ENCODE assay signal across 14 mouse cellular contexts in genomic region chr11:71435745-71436144, GRCm38 (mm10).
DNase-seq lines count a peak whose midpoint lies in the region; ATAC-seq and TF ChIP-seq lines count a peak whose summit lies in the region.
"Had no signal": no experiment of that assay in that cellular context is flagged by ENCODE, and none has a peak within 500 bp of the region (broad histone marks: within the 10 kb centered on the region; RNA-seq: fewer than 3 reads in every experiment).

No protein-coding gene starts in this region.

- ATAC-seq in hindbrain, embryonic 11.5 days (ENCODE audit: low FRiP score) = no peak
- ATAC-seq in forebrain, embryonic 14.5 days = no peak
- ATAC-seq: intestine, embryonic 16.5 days had no signal

- no peak for DNase-seq in hindbrain, embryonic 10.5 days (ENCODE audit: low spot score)
- no peak for DNase-seq in hindbrain, embryonic 11.5 days (ENCODE audit: low spot score)
- DNase-seq in brain, adult 2 months (ENCODE audit: low read depth, low spot score) = peak; percentile 79
- DNase-seq in forebrain, embryonic 14.5 days (ENCODE audit: low spot score) = no peak
- DNase-seq in thymus, postnatal 36 days = no peak
- DNase-seq in thymus, postnatal 4 days = no peak
- DNase-seq: adrenal gland, postnatal 25 days; layer of hippocampus, adult 9-11 months; lung, postnatal 4 days; thymus, postnatal 25 days had no signal

- H3K27ac ChIP-seq in hindbrain, embryonic 10.5 days = 0 out of 2 replicates have a peak overlapping the region, but pooled peaks have one; percentile 29
- H3K27ac ChIP-seq in hindbrain, embryonic 11.5 days (ENCODE audit: low read depth, low read length) = no peak overlapping the region
- peak overlapping the region; percentile 58; the same call in 1 of the 2 replicates for H3K27ac ChIP-seq in forebrain, embryonic 14.5 days (ENCODE audit: low read depth, low read length)
- H3K27ac ChIP-seq in olfactory bulb, adult 2 months (ENCODE audit: insufficient read depth, low read depth, low read length) = peak overlapping the region; percentile 71; the same call in 1 of the 2 replicates
- H3K27ac ChIP-seq: kidney, postnatal 0 days; limb, embryonic 12.5 days had no signal

- no peak overlapping the region for H3K9ac ChIP-seq in hindbrain, embryonic 11.5 days (ENCODE audit: low read depth, low read length)
- no peak overlapping the region for H3K9ac ChIP-seq in forebrain, embryonic 14.5 days (ENCODE audit: low read length)
- H3K9ac ChIP-seq: limb, embryonic 12.5 days had no signal

- H3K27me3 ChIP-seq in hindbrain, embryonic 10.5 days (ENCODE audit: insufficient read depth, poor library complexity, severe bottlenecking) = peaks cover 13% of the 10 kb centered on the region
- H3K27me3 ChIP-seq in hindbrain, embryonic 11.5 days (ENCODE audit: control insufficient read depth, insufficient read depth, low read length) = no peaks in the 10 kb centered on the region
- H3K27me3 ChIP-seq in forebrain, embryonic 14.5 days (replicated peaks; ENCODE audit: control insufficient read depth, insufficient read depth, low read length) = no peaks in the 10 kb centered on the region

- TF ChIP-seq CTCF in olfactory bulb, adult 2 months (IDR thresholded peaks at IDR 0.05; ENCODE audit: insufficient read depth, low read depth, low read length) = no peak

- H3K4me1 ChIP-seq in hindbrain, embryonic 10.5 days (replicated peaks) = peaks cover 41% of the 10 kb centered on the region
- peaks cover 2% of the 10 kb centered on the region for H3K4me1 ChIP-seq in hindbrain, embryonic 11.5 days (replicated peaks; ENCODE audit: control insufficient read depth, insufficient read depth, low read length)
- peaks cover 43% of the 10 kb centered on the region for H3K4me1 ChIP-seq in forebrain, embryonic 14.5 days (ENCODE audit: control insufficient read depth, insufficient read depth, low read length)
- H3K4me1 ChIP-seq in olfactory bulb, adult 2 months (ENCODE audit: control insufficient read depth, insufficient read depth, low read length) = peaks cover 44% of the 10 kb centered on the region

- no peaks in the 10 kb centered on the region for H3K9me3 ChIP-seq in hindbrain, embryonic 10.5 days
- H3K9me3 ChIP-seq in hindbrain, embryonic 11.5 days (ENCODE audit: control insufficient read depth, low read length) = no peaks in the 10 kb centered on the region
- no peaks in the 10 kb centered on the region for H3K9me3 ChIP-seq in forebrain, embryonic 14.5 days (replicated peaks; ENCODE audit: control insufficient read depth, low read length)
- H3K9me3 ChIP-seq: limb, embryonic 12.5 days had no signal

- no peaks in the 10 kb centered on the region for H3K36me3 ChIP-seq in hindbrain, embryonic 10.5 days
- no peaks in the 10 kb centered on the region for H3K36me3 ChIP-seq in hindbrain, embryonic 11.5 days (ENCODE audit: control insufficient read depth, insufficient read depth, low read length)
- H3K36me3 ChIP-seq in forebrain, embryonic 14.5 days (ENCODE audit: control insufficient read depth, insufficient read depth, low read length) = no peaks in the 10 kb centered on the region
- H3K36me3 ChIP-seq: limb, embryonic 12.5 days had no signal

- H3K4me2 ChIP-seq in hindbrain, embryonic 11.5 days (replicated peaks; ENCODE audit: low read depth, low read length) = no peak overlapping the region
- no peak overlapping the region for H3K4me2 ChIP-seq in forebrain, embryonic 14.5 days (ENCODE audit: low read length)
- H3K4me2 ChIP-seq: limb, embryonic 12.5 days had no signal

- H3K4me3 ChIP-seq in hindbrain, embryonic 10.5 days = no peak overlapping the region
- no peak overlapping the region for H3K4me3 ChIP-seq in hindbrain, embryonic 11.5 days (ENCODE audit: low read depth, low read length)
- no peak overlapping the region for H3K4me3 ChIP-seq in forebrain, embryonic 14.5 days (ENCODE audit: low read depth, low read length)
- no peak overlapping the region for H3K4me3 ChIP-seq in olfactory bulb, adult 2 months (ENCODE audit: insufficient read depth, low read depth, low read length)
- H3K4me3 ChIP-seq: limb, embryonic 12.5 days had no signal

- WGBS in hindbrain, embryonic 10.5 days = 65% methylated on average over 8 of the region's 8 CpGs
- WGBS in hindbrain, embryonic 11.5 days = 75% methylated on average over 8 of the region's 8 CpGs
- WGBS in forebrain, embryonic 14.5 days = 52% methylated on average over 8 of the region's 8 CpGs
- 46% methylated on average over 8 of the region's 8 CpGs for WGBS in olfactory bulb, adult 2 months

- no peak for TF ChIP-seq POLR2A in olfactory bulb, adult 2 months (IDR thresholded peaks at IDR 0.05; ENCODE audit: insufficient read depth, low read depth, low read length)
